In the genomic region with DNA sequence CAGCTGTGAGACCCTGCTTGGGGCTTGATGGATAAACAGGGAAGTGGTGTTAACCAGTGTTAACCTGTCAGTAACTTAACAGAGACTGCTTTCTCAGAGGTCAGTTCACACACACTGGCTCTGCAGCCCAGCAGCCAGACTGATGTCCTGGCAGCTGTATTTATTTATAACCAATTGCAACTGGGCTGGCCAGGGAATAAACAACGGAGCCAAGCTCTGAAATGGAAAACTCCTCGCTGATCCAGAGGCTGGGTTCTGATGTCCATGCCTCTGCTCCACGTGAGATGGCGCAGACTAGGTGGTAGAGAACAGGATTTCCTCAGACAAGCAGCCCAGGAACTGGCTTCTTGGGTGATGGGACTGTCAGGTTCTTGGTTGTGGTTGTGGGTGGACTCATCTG, we compare ENCODE assay signal across 29 mouse cellular contexts. TPM values are rescaled to one million over a fixed set of nuclear protein-coding genes. Genes with fewer than 3 reads are reported as not detected.
DNase-seq lines count a peak whose midpoint lies in the region; ATAC-seq and TF ChIP-seq lines count a peak whose summit lies in the region.
"Had no signal": no experiment of that assay in that cellular context is flagged by ENCODE, and none has a peak within 500 bp of the region (broad histone marks: within the 10 kb centered on the region; RNA-seq: fewer than 3 reads in every experiment).

No protein-coding gene starts in this region.

- 25% methylated on average over 4 of the region's 4 CpGs for WGBS in lung, embryonic 15.5 days
- WGBS in stomach, postnatal 0 days: 38% methylated on average over 4 of the region's 4 CpGs

- no peaks in the 10 kb centered on the region for H3K9me3 ChIP-seq in lung, embryonic 15.5 days
- no peaks in the 10 kb centered on the region for H3K9me3 ChIP-seq in stomach, postnatal 0 days (ENCODE audit: control insufficient read depth, low read length)
- H3K9me3 ChIP-seq: forebrain, embryonic 15.5 days; heart, embryonic 15.5 days; limb, embryonic 10.5 days; midbrain, embryonic 10.5 days; neural tube, embryonic 12.5 days had no signal

- H3K36me3 ChIP-seq in lung, embryonic 15.5 days: no peaks in the 10 kb centered on the region
- no peaks in the 10 kb centered on the region for H3K36me3 ChIP-seq in stomach, postnatal 0 days (ENCODE audit: control insufficient read depth, insufficient read depth, low read length)
- H3K36me3 ChIP-seq: forebrain, embryonic 15.5 days; heart, embryonic 15.5 days; limb, embryonic 10.5 days; midbrain, embryonic 10.5 days; neural tube, embryonic 12.5 days had no signal

- no peak for TF ChIP-seq EP300 in stomach, postnatal 0 days (optimal IDR thresholded peaks at IDR 0.05)

- no peak for ATAC-seq in lung, embryonic 15.5 days (ENCODE audit: borderline replicate concordance, extremely low read depth, low FRiP score, low TSS enrichment)
- ATAC-seq in stomach, postnatal 0 days (ENCODE audit: low FRiP score, low TSS enrichment): peak; percentile 2; the same call in 1 of the 2 replicates
- ATAC-seq: forebrain, embryonic 15.5 days had no signal

- no peak overlapping the region for H3K4me3 ChIP-seq in lung, embryonic 15.5 days
- no peak overlapping the region for H3K4me3 ChIP-seq in stomach, postnatal 0 days (ENCODE audit: low read depth, low read length)
- H3K4me3 ChIP-seq: forebrain, embryonic 15.5 days; heart, embryonic 15.5 days; limb, embryonic 10.5 days; midbrain, embryonic 10.5 days; neural tube, embryonic 12.5 days had no signal

- no peak overlapping the region for H3K4me2 ChIP-seq in lung, embryonic 15.5 days
- H3K4me2 ChIP-seq in stomach, postnatal 0 days (replicated peaks; ENCODE audit: low read depth): 0 out of 2 replicates have a peak overlapping the region, but pooled peaks have one; percentile 14
- H3K4me2 ChIP-seq: forebrain, embryonic 15.5 days; heart, embryonic 15.5 days; liver, embryonic 11.5 days; neural tube, embryonic 12.5 days had no signal

- H3K4me1 ChIP-seq in lung, embryonic 15.5 days: peaks cover 45% of the 10 kb centered on the region
- H3K4me1 ChIP-seq in stomach, postnatal 0 days (replicated peaks; ENCODE audit: control insufficient read depth, insufficient read depth): peaks cover 10% of the 10 kb centered on the region
- H3K4me1 ChIP-seq: forebrain, embryonic 15.5 days; neural tube, embryonic 12.5 days had no signal

- H3K27ac ChIP-seq in lung, embryonic 15.5 days: peak overlapping the region; percentile 69
- H3K27ac ChIP-seq in stomach, postnatal 0 days (replicated peaks): peak overlapping the region; percentile 49
- H3K27ac ChIP-seq: forebrain, embryonic 15.5 days; heart, embryonic 15.5 days; limb, embryonic 10.5 days; macrophage; midbrain, embryonic 10.5 days; neural tube, embryonic 12.5 days had no signal

- intact Hi-C loops in heart, postnatal 14 days (cut with DNase I): no loop called here

- DNase-seq in heart, adult 18-20 months: peak; percentile 46 to 56
- no peak for DNase-seq in heart, postnatal 14 days
- no peak for DNase-seq in lung, adult 18-20 months
- DNase-seq in lung, postnatal 25 days (ENCODE audit: low spot score): peak; percentile 36
- DNase-seq in stomach, postnatal 0 days (ENCODE audit: low spot score): no peak
- DNase-seq in testis, postnatal 10 days (ENCODE audit: low spot score): no peak
- DNase-seq in adipocyte (ENCODE audit: low spot score): no peak
- DNase-seq: B cell, adult 2 months; cerebellum, adult 18-20 months; cerebellum, postnatal 25 days; embryo, embryonic 11 days; kidney, adult 8-10 months; kidney, postnatal 14 days; layer of hippocampus, adult 9-11 months; thymus, postnatal 14 days had no signal

- no peak for TF ChIP-seq CTCF in stomach, postnatal 0 days (IDR thresholded peaks at IDR 0.05; ENCODE audit: low read depth)

- no peak overlapping the region for H3K9ac ChIP-seq in lung, embryonic 15.5 days
- 0 out of 2 replicates have a peak overlapping the region, but pooled peaks have one; percentile 18 for H3K9ac ChIP-seq in stomach, postnatal 0 days (ENCODE audit: low read length)
- H3K9ac ChIP-seq: forebrain, embryonic 15.5 days; heart, embryonic 15.5 days; neural tube, embryonic 12.5 days had no signal

- H3K27me3 ChIP-seq in lung, embryonic 15.5 days: no peaks in the 10 kb centered on the region
- no peaks in the 10 kb centered on the region for H3K27me3 ChIP-seq in stomach, postnatal 0 days (ENCODE audit: control insufficient read depth, insufficient read depth, low read length)
- H3K27me3 ChIP-seq: forebrain, embryonic 15.5 days; heart, embryonic 15.5 days; neural tube, embryonic 12.5 days had no signal

RNA-seq across cellular contexts. Expression of a gene that starts 2.3 kb away (rescaled TPM):
- not detected for total RNA-seq in heart, adult 18-20 months (2021)
- total RNA-seq in heart, postnatal 14 days (2021): not detected
- 2.3 and 3.1 TPM in 2 replicates for polyA plus RNA-seq in lung, embryonic 15.5 days (2015; fragmentation: Nextera tagmentation; extraction: Ambion mirVana)
- polyA plus RNA-seq in stomach, postnatal 0 days (2015; fragmentation: Nextera tagmentation; extraction: Ambion mirVana): 1.2 and 1.8 TPM in 2 replicates
- total RNA-seq: adrenal gland, adult 18-20 months; adrenal gland, postnatal 4 days; left cerebral cortex, adult 8-10 months; monocyte, adult 5-6 weeks had no signal
- polyA plus RNA-seq: forebrain, embryonic 15.5 days; hindbrain, embryonic 11.5 days; macrophage had no signal

RNA-seq across cellular contexts. Expression of a gene that starts 18.7 kb away (rescaled TPM):
- total RNA-seq in heart, adult 18-20 months (2021): 10 to 100 TPM; 10.9 TPM
- 10 to 100 TPM; 14.3 to 14.6 TPM for total RNA-seq in heart, postnatal 14 days (2021)
- polyA plus RNA-seq in lung, embryonic 15.5 days (2015; fragmentation: Nextera tagmentation; extraction: Ambion mirVana): 14.1 and 16.5 TPM in 2 replicates
- polyA plus RNA-seq in stomach, postnatal 0 days (2015; fragmentation: Nextera tagmentation; extraction: Ambion mirVana): 7.5 and 8.5 TPM in 2 replicates

RNA-seq across cellular contexts. Expression of a gene that starts 34.8 kb away (rescaled TPM):
- total RNA-seq in heart, adult 18-20 months (2021): 100 to 1,000 TPM; 561 to 600 TPM
- 100 to 1,000 TPM; 460 to 507 TPM for total RNA-seq in heart, postnatal 14 days (2021)
- 477 and 524 TPM in 2 replicates for polyA plus RNA-seq in lung, embryonic 15.5 days (2015; fragmentation: Nextera tagmentation; extraction: Ambion mirVana)
- polyA plus RNA-seq in stomach, postnatal 0 days (2015; fragmentation: Nextera tagmentation; extraction: Ambion mirVana): 604 and 680 TPM in 2 replicates

RNA-seq across cellular contexts. Expression of a gene that starts 42.5 kb away (rescaled TPM):
- under 1 TPM; 0.35 to 0.80 TPM for total RNA-seq in heart, adult 18-20 months (2021)
- 1 to 10 TPM; 1.0 to 1.2 TPM for total RNA-seq in heart, postnatal 14 days (2021)
- 26.2 and 27.8 TPM in 2 replicates for polyA plus RNA-seq in lung, embryonic 15.5 days (2015; fragmentation: Nextera tagmentation; extraction: Ambion mirVana)
- polyA plus RNA-seq in stomach, postnatal 0 days (2015; fragmentation: Nextera tagmentation; extraction: Ambion mirVana): 5.9 and 6.6 TPM in 2 replicates
- total RNA-seq: left cerebral cortex, adult 8-10 months; monocyte, adult 5-6 weeks had no signal
- polyA plus RNA-seq: embryonic facial prominence, embryonic 14.5 days; forebrain, embryonic 15.5 days; hindbrain, embryonic 11.5 days; macrophage; neural tube, embryonic 12.5 days had no signal

Comparison
In these comparisons a context has a peak if more than half of its experiments do, and no peak if none do; other contexts are left out.
1. DNase-seq: peak in heart, adult 18-20 months (2 of 2) and lung, postnatal 25 days (single experiment); none in heart, postnatal 14 days (0 of 2), lung, adult 18-20 months (0 of 2), stomach, postnatal 0 days (single experiment), testis, postnatal 10 days (single experiment) and adipocyte (single experiment).